Mouse (Mus musculus): ENCODE results near the gene Zfp296. TPM values are rescaled to one million over a fixed set of nuclear protein-coding genes. Genes with fewer than 3 reads are reported as not detected.

The Zfp296 gene
- polyA plus RNA-seq (2012; rRNA removed): 2.5 and 4.2 TPM in 2 replicates

GRCm38 (mm10) chr7:19577141-19577852, at the start of gene Zfp296, which contains the start of gene Gemin7:
Gene Zfp296, plus strand, starts transcription at chr7:19577287.
Gene Gemin7, minus strand, starts transcription at chr7:19577595.
- DNase-seq (ENCODE audit: low read depth, low spot score): no peak

GRCm38 (mm10) chr7:19531077-19531476, 46.0 kb upstream of the Zfp296 start:
- 37% methylated on average over 10 of the region's 10 CpGs for WGBS
- peak; percentile 72 for DNase-seq (ENCODE audit: low read depth, low spot score)

More at GRCm38 (mm10) chr7:19577141-19577852, at the start of gene Zfp296, which contains the start of gene Gemin7:
- WGBS: under 1% methylated on average over 56 of the region's 56 CpGs

GRCm38 (mm10) chr7:19532240-19532639, 44.8 kb upstream of the Zfp296 start:
- 81% methylated on average over 14 of the region's 14 CpGs for whole genome bisulfite sequencing
- no peak for DNase-seq (ENCODE audit: low read depth, low spot score)

GRCm38 (mm10) chr7:19534676-19535075, 42.4 kb upstream of the Zfp296 start:
- 93% methylated on average over 10 of the region's 10 CpGs for WGBS
- no peak for DNase-seq (ENCODE audit: low read depth, low spot score)

GRCm38 (mm10) chr7:19540771-19541566, 36.1 kb upstream of the Zfp296 start:
- DNase-seq (ENCODE audit: low read depth, low spot score): no peak
- WGBS: 49% methylated on average over 2 of the region's 2 CpGs

- DNase-seq (ENCODE audit: low read depth, low spot score): no peak
- WGBS: 59% methylated on average over 7 of the region's 7 CpGs
These were observed 35.4 kb upstream of the Zfp296 start for GRCm38 (mm10) chr7:19541681-19542154.

GRCm38 (mm10) chr7:19542155-19542691, 34.9 kb upstream of the Zfp296 start:
- no peak for DNase-seq (ENCODE audit: low read depth, low spot score)
- 44% methylated on average over 8 of the region's 8 CpGs for WGBS

- WGBS: 22% methylated on average over 6 of the region's 6 CpGs
- DNase-seq (ENCODE audit: low read depth, low spot score): no peak
These were observed 33.5 kb upstream of the Zfp296 start for GRCm38 (mm10) chr7:19543584-19543983.

GRCm38 (mm10) chr7:19546007-19546406, 31.1 kb upstream of the Zfp296 start:
- DNase-seq (ENCODE audit: low read depth, low spot score): no peak
- whole genome bisulfite sequencing: 14% methylated on average over 3 of the region's 3 CpGs

GRCm38 (mm10) chr7:19547344-19547969, 29.6 kb upstream of the Zfp296 start:
- 38% methylated on average over 2 of the region's 2 CpGs for WGBS
- no peak for DNase-seq (ENCODE audit: low read depth, low spot score)

- DNase-seq (ENCODE audit: low read depth, low spot score): no peak
- WGBS: 39% methylated on average over 10 of the region's 10 CpGs
These were observed 27.7 kb upstream of the Zfp296 start for GRCm38 (mm10) chr7:19549394-19549793.

- WGBS: 25% methylated on average over 5 of the region's 5 CpGs
- no peak for DNase-seq (ENCODE audit: low read depth, low spot score)
These were observed 25.5 kb upstream of the Zfp296 start for GRCm38 (mm10) chr7:19551634-19552033.

- WGBS: 31% methylated on average over 2 of the region's 2 CpGs
- DNase-seq (ENCODE audit: low read depth, low spot score): no peak
These were observed 24.6 kb upstream of the Zfp296 start for GRCm38 (mm10) chr7:19552443-19552842.

- whole genome bisulfite sequencing: 87% methylated on average over 1 of the region's 1 CpGs
These were observed 22.9 kb upstream of the Zfp296 start for GRCm38 (mm10) chr7:19554168-19554567.

GRCm38 (mm10) chr7:19557086-19557485, 20.0 kb upstream of the Zfp296 start:
- 33% methylated on average over 2 of the region's 2 CpGs for WGBS
- no peak for DNase-seq (ENCODE audit: low read depth, low spot score)

More at GRCm38 (mm10) chr7:19554168-19554567, 22.9 kb upstream of the Zfp296 start:
- no peak for DNase-seq (ENCODE audit: low read depth, low spot score)

- DNase-seq (ENCODE audit: low read depth, low spot score): no peak
- WGBS: 62% methylated on average over 6 of the region's 6 CpGs
These were observed 18.8 kb upstream of the Zfp296 start for GRCm38 (mm10) chr7:19557982-19558900.

- no peak for DNase-seq (ENCODE audit: low read depth, low spot score)
- WGBS: 63% methylated on average over 2 of the region's 2 CpGs
These were observed 18.1 kb upstream of the Zfp296 start for GRCm38 (mm10) chr7:19558965-19559364.

GRCm38 (mm10) chr7:19560491-19561260, 16.4 kb upstream of the Zfp296 start:
- DNase-seq (ENCODE audit: low read depth, low spot score): no peak
- 2% methylated on average over 11 of the region's 11 CpGs for WGBS
